In the genomic region with DNA sequence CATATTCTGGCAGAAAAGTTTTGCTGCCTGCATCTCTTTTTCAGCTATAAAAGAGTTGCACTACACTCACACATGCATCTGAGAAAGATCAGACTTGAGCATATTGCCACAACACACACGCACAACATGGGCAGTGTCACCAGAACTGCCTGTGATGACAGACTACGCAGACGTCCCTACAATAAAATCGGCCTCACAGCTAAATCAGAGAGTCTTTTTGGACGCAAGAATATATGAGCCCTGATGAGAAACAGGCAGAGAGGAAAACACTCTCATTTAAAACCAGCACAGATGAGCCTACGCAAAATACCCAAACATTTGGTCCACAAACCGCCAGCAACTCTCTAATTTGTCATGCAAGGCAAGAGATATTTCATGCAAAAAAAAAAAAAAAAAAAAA, we compare ENCODE assay signal across 14 mouse cellular contexts.
DNase-seq lines count a peak whose midpoint lies in the region; ATAC-seq and TF ChIP-seq lines count a peak whose summit lies in the region.
"Had no signal": no experiment of that assay in that cellular context is flagged by ENCODE, and none has a peak within 500 bp of the region (broad histone marks: within the 10 kb centered on the region; RNA-seq: fewer than 3 reads in every experiment).

No protein-coding gene starts in this region.

- 0 out of 2 replicates have a peak overlapping the region, but pooled peaks have one; percentile 7 for H3K4me2 ChIP-seq in kidney, embryonic 16.5 days (replicated peaks; ENCODE audit: low read depth, low read length)
- H3K4me2 ChIP-seq in embryonic facial prominence, embryonic 12.5 days (replicated peaks), result peak overlapping the region; percentile 28; the same call in 1 of the 2 replicates
- H3K4me2 ChIP-seq: hindbrain, embryonic 15.5 days; liver, embryonic 13.5 days; stomach, embryonic 15.5 days had no signal

- H3K27ac ChIP-seq in kidney, embryonic 16.5 days (ENCODE audit: low read length), result no peak overlapping the region
- H3K27ac ChIP-seq in embryonic facial prominence, embryonic 12.5 days, result no peak overlapping the region
- H3K27ac ChIP-seq: hindbrain, embryonic 15.5 days; kidney, postnatal 0 days; liver, embryonic 13.5 days; stomach, embryonic 15.5 days had no signal

- no peak for TF ChIP-seq POLR2A in brain, embryonic 14.5 days (IDR thresholded peaks at IDR 0.05; ENCODE audit: borderline replicate concordance, extremely low read depth, insufficient read depth, insufficient read length, poor library complexity, severe bottlenecking)

- peaks cover 10% of the 10 kb centered on the region; the same call in 1 of the 2 replicates for H3K4me1 ChIP-seq in kidney, embryonic 16.5 days (ENCODE audit: insufficient read depth, low read length)
- H3K4me1 ChIP-seq in embryonic facial prominence, embryonic 12.5 days, result peaks cover 16% of the 10 kb centered on the region
- H3K4me1 ChIP-seq: stomach, embryonic 15.5 days had no signal

- no peak overlapping the region for H3K9ac ChIP-seq in kidney, embryonic 16.5 days (replicated peaks; ENCODE audit: low read length)
- H3K9ac ChIP-seq in embryonic facial prominence, embryonic 12.5 days, result no peak overlapping the region
- H3K9ac ChIP-seq: hindbrain, embryonic 15.5 days; liver, embryonic 13.5 days; stomach, embryonic 15.5 days had no signal

- no peak for TF ChIP-seq CTCF in brain, embryonic 14.5 days (IDR thresholded peaks at IDR 0.05; ENCODE audit: borderline replicate concordance, extremely low read depth, insufficient read depth, insufficient read length)

- H3K36me3 ChIP-seq in kidney, embryonic 16.5 days (ENCODE audit: insufficient read depth, low read length), result no peaks in the 10 kb centered on the region
- H3K36me3 ChIP-seq in embryonic facial prominence, embryonic 12.5 days, result no peaks in the 10 kb centered on the region
- H3K36me3 ChIP-seq: hindbrain, embryonic 15.5 days; liver, embryonic 13.5 days; stomach, embryonic 15.5 days had no signal

- no peak for DNase-seq in kidney, postnatal 4 days
- DNase-seq in brain, embryonic 14.5 days (ENCODE audit: low read depth), result peak; percentile 39
- DNase-seq in layer of hippocampus, postnatal 36 days, result peak; percentile 31 to 32
- no peak for DNase-seq in spleen, postnatal 4 days (ENCODE audit: low spot score in 2 of 2)
- no peak for DNase-seq in cerebellum, adult 9-10 months
- DNase-seq: adrenal gland, postnatal 36 days; cerebellum, adult 18-20 months; liver, embryonic 13.5 days; midbrain, embryonic 14.5 days had no signal

- H3K4me3 ChIP-seq in kidney, embryonic 16.5 days (ENCODE audit: low read length), result no peak overlapping the region
- H3K4me3 ChIP-seq in embryonic facial prominence, embryonic 12.5 days, result no peak overlapping the region
- H3K4me3 ChIP-seq: hindbrain, embryonic 15.5 days; liver, embryonic 13.5 days; stomach, embryonic 15.5 days had no signal

- H3K27me3 ChIP-seq in kidney, embryonic 16.5 days (ENCODE audit: insufficient read depth, low read length), result no peaks in the 10 kb centered on the region
- H3K27me3 ChIP-seq in embryonic facial prominence, embryonic 12.5 days, result no peaks in the 10 kb centered on the region
- H3K27me3 ChIP-seq: hindbrain, embryonic 15.5 days; liver, embryonic 13.5 days; stomach, embryonic 15.5 days had no signal

- WGBS in kidney, embryonic 16.5 days, result 30% methylated on average over 7 of the region's 7 CpGs
- WGBS in embryonic facial prominence, embryonic 12.5 days, result 44% methylated on average over 7 of the region's 7 CpGs

- H3K9me3 ChIP-seq in kidney, embryonic 16.5 days (ENCODE audit: low read length), result no peaks in the 10 kb centered on the region
- H3K9me3 ChIP-seq in embryonic facial prominence, embryonic 12.5 days, result no peaks in the 10 kb centered on the region
- H3K9me3 ChIP-seq: hindbrain, embryonic 15.5 days; liver, embryonic 13.5 days; stomach, embryonic 15.5 days had no signal

- no peak for ATAC-seq in kidney, embryonic 16.5 days (ENCODE audit: low FRiP score, low TSS enrichment)
- no peak for ATAC-seq in embryonic facial prominence, embryonic 12.5 days (ENCODE audit: insufficient number of reproducible peaks, insufficient read depth, low FRiP score, low TSS enrichment)

Comparison
In these comparisons a context has a peak if more than half of its experiments do, and no peak if none do; other contexts are left out.
1. DNase-seq: peak in brain, embryonic 14.5 days (single experiment) and layer of hippocampus, postnatal 36 days (2 of 2); none in kidney, postnatal 4 days (0 of 2), spleen, postnatal 4 days (0 of 2) and cerebellum, adult 9-10 months (single experiment).